Mouse (Mus musculus) myocyte (in vitro differentiated cells): Measurements from ENCODE around the gene Snx29.

Experiments
- CEBPB ChIP-seq: IDR thresholded peaks from 2 replicates; pipeline ENCODE4 v1.6.1; 2011; ENCODE audit warnings: mild to moderate bottlenecking, moderate library complexity; ENCODE audit not compliant: poor library complexity, insufficient read depth, severe bottlenecking
- E2F4 ChIP-seq: IDR thresholded peaks from one replicate; pipeline ENCODE4 v1.6.1; 2011; ENCODE audit warnings: mild to moderate bottlenecking, control low read depth, moderate library complexity; ENCODE audit not compliant: insufficient read depth
- MAX ChIP-seq: IDR thresholded peaks from one replicate; pipeline ENCODE4 v1.6.1; 2011; ENCODE audit warnings: low read depth, mild to moderate bottlenecking, control low read depth
- POLR2A ChIP-seq: IDR thresholded peaks from one replicate; pipeline ENCODE4 v1.6.1; 2011; ENCODE audit warnings: low read depth, mild to moderate bottlenecking, control low read depth, moderate library complexity; ENCODE audit not compliant: insufficient read length
- POLR2AphosphoS2 ChIP-seq: IDR thresholded peaks from one replicate; pipeline ENCODE4 v1.6.1; 2011; ENCODE audit warnings: low read depth, control low read depth; ENCODE audit not compliant: insufficient read length
- TCF12 ChIP-seq: IDR thresholded peaks from one replicate; pipeline ENCODE4 v1.6.1; 2011; ENCODE audit warnings: mild to moderate bottlenecking, control low read depth; ENCODE audit not compliant: poor library complexity, insufficient read depth, severe bottlenecking
- TCF3 ChIP-seq: IDR thresholded peaks from one replicate; pipeline ENCODE4 v1.6.1; 2011; ENCODE audit warnings: low read depth, control low read depth; ENCODE audit not compliant: insufficient read length

- TF ChIP-seq MAX (no peak), POLR2AphosphoS2 (no peak), E2F4 (no peak), POLR2A (no peak), CEBPB (no peak), TCF3 (no peak), TCF12 (no peak)
These were observed 178.9 kb downstream of the Snx29 start for GRCm38 (mm10) chr16:11501611-11502010.
